17 mouse cellular contexts compared by ENCODE assay signal in genomic region chr4:55154556-55154955, GRCm38 (mm10).
"Had no signal": no experiment of that assay in that cellular context is flagged by ENCODE, and none has a peak within 500 bp of the region (broad histone marks: within the 10 kb centered on the region; RNA-seq: fewer than 3 reads in every experiment).

No protein-coding gene starts in this region.

- H3K4me3 ChIP-seq: midbrain, embryonic 10.5 days; midbrain, embryonic 12.5 days; myocyte; neural tube, embryonic 13.5 days; neural tube, embryonic 15.5 days had no signal

- DNase-seq: lung, embryonic 14.5 days; lung, postnatal 10 days; lung, postnatal 4 days; midbrain, embryonic 14.5 days; retina, postnatal 1 day; right cerebral cortex, adult 18-20 months; right cerebral cortex, postnatal 25 days; right cerebral cortex, postnatal 4 days; spleen, adult 18-20 months; thymus, adult 18-20 months; thymus, postnatal 14 days; thymus, postnatal 36 days had no signal

- H3K27ac ChIP-seq: midbrain, embryonic 10.5 days; midbrain, embryonic 12.5 days; neural tube, embryonic 13.5 days; neural tube, embryonic 15.5 days had no signal
